Mouse (Mus musculus) MEL (cell line): ENCODE measurements at regions not wholly inside any gene's neighbourhood (a gene's known extent, or its start where the extent isn't known, plus 50 kb on each side); places are given as distances from the start of the nearest gene placed in this dataset.

Experiments used
- BHLHE40 ChIP-seq: IDR thresholded peaks from 2 replicates; pipeline ENCODE4 v1.6.1; 2012; ENCODE audit warnings: low read depth, mild to moderate bottlenecking, inconsistent platforms, low read length, improper control_type of control experiment, borderline replicate concordance
- CHD2 ChIP-seq: IDR thresholded peaks from 2 replicates; pipeline ENCODE4 v1.6.1; 2011; ENCODE audit warnings: low read length, improper control_type of control experiment
- CTCF ChIP-seq, 3 experiments: IDR thresholded peaks in 2 of 3; conservative IDR thresholded peaks in 1 of 3; 2 replicates each; pipeline ENCODE4 v1.5.1; 2011 to 2012; ENCODE audit warnings: low read length in 3 of 3, low read depth in 2 of 3, mild to moderate bottlenecking in 2 of 3, improper control_type of control experiment in 1 of 3, inconsistent platforms in 1 of 3, mixed read lengths in 1 of 3, moderate library complexity in 1 of 3; ENCODE audit not compliant: control insufficient read depth in 1 of 3, insufficient read depth in 1 of 3, poor library complexity in 1 of 3, severe bottlenecking in 1 of 3
- MAX ChIP-seq: IDR thresholded peaks from 2 replicates; pipeline ENCODE4 v1.6.1; 2011; ENCODE audit warnings: low read length, improper control_type of control experiment
- ZNF384 ChIP-seq: IDR thresholded peaks from 2 replicates; pipeline ENCODE4 v1.6.1; 2012; ENCODE audit warnings: low read depth, mild to moderate bottlenecking, inconsistent platforms, low read length, improper control_type of control experiment

DNA sequence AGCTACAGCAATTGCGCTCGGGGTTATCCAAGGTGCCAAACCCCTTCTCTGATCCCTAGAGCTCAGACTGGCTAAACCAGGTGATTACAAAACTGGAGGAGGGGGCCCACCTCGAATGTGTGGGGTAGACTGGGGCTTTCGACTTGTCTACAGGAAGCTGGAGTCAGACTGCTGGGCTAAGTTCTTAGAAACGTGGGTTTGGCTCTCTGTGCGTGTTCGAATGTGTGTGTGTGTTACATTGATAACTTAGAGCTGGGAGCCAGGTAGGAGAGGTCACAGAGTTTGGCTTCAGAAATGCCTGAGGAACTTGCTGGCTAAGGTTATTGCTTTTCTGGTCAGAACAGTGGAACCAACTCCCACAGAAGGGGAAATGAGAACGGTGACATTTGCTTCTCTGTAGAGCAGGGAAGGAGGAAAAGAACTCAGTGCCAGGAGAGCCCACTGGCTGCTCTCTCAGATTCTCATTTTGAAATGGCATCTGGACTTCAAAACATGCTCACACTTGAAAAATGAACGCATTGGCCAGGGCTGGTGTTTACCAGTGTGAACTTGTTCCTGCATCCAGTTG lies 76.1 kb upstream of the Dlx2 start:
- TF ChIP-seq MAX (no peak), BHLHE40 (no peak), CTCF (IDR thresholded peaks at IDR 0.05 in 2 of 3, conservative IDR thresholded peaks at IDR 0.05 in 1 of 3; ENCODE audit: control insufficient read depth in 1 of 3, insufficient read depth in 1 of 3, low read depth in 2 of 3, low read length in 3 of 3, poor library complexity in 1 of 3, severe bottlenecking in 1 of 3) (no peak), ZNF384 (no peak), CHD2 (no peak)
